Mouse (Mus musculus) v-Abl transformed pro-B cells (cell line): ENCODE data around the gene Uggt2.

Source experiments
- in situ Hi-C, 2 experiments: fragments of 400-800 bp; cut with MboI; formaldehyde crosslinking; loops; one replicate each; pipeline ENCODE4 v1.15.1; 2025; ENCODE audit not compliant: unreplicated experiment in 2 of 2

Gene Uggt2

DNA sequence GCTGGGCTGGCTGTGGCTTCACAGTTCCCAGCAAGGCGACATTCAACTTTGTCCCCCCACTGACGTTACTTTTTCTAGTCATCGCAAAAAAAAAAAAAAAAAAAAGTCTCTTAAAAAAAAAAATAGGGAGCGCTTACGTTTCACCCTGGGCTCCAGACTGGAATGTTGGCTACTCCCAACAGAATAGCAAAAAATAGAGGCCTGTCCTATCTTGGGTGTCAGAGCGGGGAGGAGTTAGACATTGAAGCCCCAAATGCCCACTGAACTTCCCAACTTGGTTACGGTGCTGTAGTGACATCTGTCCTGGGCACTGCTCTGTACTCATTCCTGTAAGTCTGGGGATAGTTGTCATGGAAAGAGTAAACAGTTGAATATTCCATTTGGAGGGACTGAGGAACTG, 160.7 kb downstream of the Uggt2 start:
- in situ Hi-C loops, result loop anchor here (25.0 kb wide), 2 partner anchors 801 to 1974 kb away; partner anchors contain the start of genes Gpr180 (in 2 of the 2), Tgds (in 2 of the 2) and Ipo5 (in 1 of the 2)

DNA sequence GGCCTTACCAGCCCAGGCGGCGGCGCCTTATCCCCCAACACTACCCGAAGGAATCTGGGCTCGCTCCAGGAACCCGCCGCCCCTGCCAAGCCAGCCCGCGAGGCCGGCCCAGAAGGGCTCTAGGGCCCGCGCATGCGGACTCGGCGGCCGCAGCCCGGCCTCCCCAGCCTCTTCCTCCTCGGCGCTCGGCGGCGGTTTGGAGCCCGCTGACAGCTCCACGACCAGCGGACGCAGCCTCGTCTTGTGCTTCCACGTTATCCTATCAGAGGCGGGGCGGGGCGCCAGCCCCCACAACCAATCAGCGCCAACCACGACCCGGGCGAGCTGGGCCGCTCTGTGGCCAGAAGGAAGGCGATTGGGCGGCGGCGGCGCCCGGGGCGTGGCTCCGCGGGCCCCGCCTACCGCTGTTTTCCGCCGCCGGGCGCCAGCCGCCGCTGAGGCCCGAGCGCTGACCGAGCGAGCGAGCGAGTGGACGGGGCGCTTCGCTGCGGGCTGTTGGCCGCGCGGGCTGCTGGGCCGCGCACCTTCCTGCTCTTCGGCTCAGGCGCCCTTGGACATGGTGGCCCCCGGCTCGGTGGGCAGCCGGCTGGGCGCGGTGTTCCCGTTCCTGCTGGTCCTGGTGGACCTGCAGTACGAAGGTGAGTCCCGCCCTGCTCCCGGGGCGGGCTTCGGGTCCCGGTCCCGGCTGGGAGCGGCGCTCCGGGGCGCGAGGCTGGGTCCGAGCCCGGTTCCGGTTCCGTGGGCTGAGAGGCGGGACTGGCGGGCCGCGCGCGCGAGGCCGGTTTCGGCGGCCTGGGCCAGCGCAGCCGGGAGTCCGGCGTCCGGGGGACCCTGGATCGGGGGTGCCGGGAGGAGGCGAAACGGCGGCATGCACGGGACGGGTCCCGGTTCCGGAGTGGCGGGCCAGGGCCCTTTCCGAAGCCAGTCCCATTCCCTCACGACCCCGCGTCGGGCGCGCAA, 161.4 kb downstream of the Uggt2 start, which contains the start of gene Dnajc3:
Dnajc3 (plus strand) TSS at position 444 of the 960 bp plus-strand sequence.
- in situ Hi-C loops, result loop anchor here (25.0 kb wide), 2 partner anchors 801 to 1974 kb away; partner anchors contain the start of genes Gpr180 (in 2 of the 2), Tgds (in 2 of the 2) and Ipo5 (in 1 of the 2)

DNA sequence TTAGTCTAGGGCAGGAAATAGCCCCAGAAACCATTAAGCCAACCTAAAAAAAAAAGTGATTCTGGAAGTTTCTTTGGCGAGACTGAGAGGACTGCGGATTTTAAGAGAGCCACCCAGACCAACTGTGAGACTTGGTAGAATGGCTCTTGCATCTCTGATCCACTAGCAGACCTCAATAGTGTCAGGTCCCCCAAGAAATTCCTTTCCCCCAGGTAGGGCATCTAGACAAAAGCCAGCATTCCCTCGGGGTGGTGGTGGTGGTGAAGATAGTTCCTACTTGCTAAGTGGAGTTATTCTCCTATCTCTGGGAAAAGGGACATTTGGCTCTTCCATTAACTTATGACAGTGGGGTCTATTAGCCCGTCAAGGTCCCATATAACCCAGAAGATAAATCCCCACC, 162.3 kb downstream of the Uggt2 start:
- in situ Hi-C loops, result loop anchor here (25.0 kb wide), 2 partner anchors 800 to 1975 kb away; partner anchors contain the start of genes Gpr180 (in 2 of the 2), Tgds (in 2 of the 2) and Ipo5 (in 1 of the 2)

DNA sequence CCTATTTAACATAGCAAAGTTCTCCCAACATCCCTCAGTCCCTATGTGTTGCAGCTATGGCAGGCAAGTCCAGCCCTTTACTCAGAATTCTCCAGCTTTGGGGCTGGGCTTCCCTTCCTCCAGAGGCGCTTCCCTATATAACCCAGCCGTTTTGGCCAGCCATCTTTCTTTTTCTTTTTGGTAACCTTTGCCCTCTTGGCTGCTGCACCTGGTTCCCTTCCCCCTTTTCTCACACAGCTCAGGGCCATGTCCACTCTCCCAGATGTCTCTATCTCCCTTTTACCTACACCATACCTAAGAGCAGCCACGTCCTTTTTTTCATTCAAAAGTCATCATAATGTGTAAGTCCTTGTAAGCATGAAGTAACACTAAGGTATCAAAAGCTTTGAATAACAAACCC, 163.0 kb downstream of the Uggt2 start:
- in situ Hi-C loops, result loop anchor here (25.0 kb wide), 2 partner anchors 799 to 1976 kb away; partner anchors contain the start of genes Gpr180 (in 2 of the 2), Tgds (in 2 of the 2) and Ipo5 (in 1 of the 2)
